Mouse (Mus musculus) left cerebral cortex, postnatal 10 days (tissue): Measurements from ENCODE around the gene Dlg2. TPM values are rescaled to one million over a fixed set of nuclear protein-coding genes. Genes with fewer than 3 reads are reported as not detected.

Source experiments
- DNase-seq, 2 experiments: peaks; one replicate each; pipeline ENCODE4 v3.0.0; 2021 to 2022; ENCODE audit warnings: low spot score in 2 of 2, mixed read lengths in 1 of 2; ENCODE audit errors: extremely low spot score in 1 of 2
- intact Hi-C: fragments of 180-260 bp; cut with DNase I; formaldehyde crosslinking; loops from one replicate; pipeline ENCODE4 v1.15.1; 2025
- total RNA-seq, 2 experiments: library from RNA; stranded (reverse); gene quantifications; 2 replicates each; pipeline ENCODE4 v1.2.3; 2021

The Dlg2 gene
- total RNA-seq, 2 experiments from 2014 or later, result 426 to 445 TPM

- intact Hi-C loops, result no loop called here
- no peak for DNase-seq
Measured at GRCm38 (mm10) chr7:91753151-91753861, 1276.8 kb downstream of the Dlg2 start.

GRCm38 (mm10) chr7:91767648-91768047, 1291.2 kb downstream of the Dlg2 start:
- intact Hi-C loops, result no loop called here
- no peak for DNase-seq

- DNase-seq, result no peak
- intact Hi-C loops, result no loop called here
Measured at GRCm38 (mm10) chr7:91778673-91779072, 1302.2 kb downstream of the Dlg2 start.

- intact Hi-C loops, result no loop called here
Measured at GRCm38 (mm10) chr7:91784617-91785016, 1308.1 kb downstream of the Dlg2 start.

GRCm38 (mm10) chr7:91785445-91785844, 1309.0 kb downstream of the Dlg2 start:
- intact Hi-C loops, result no loop called here
- DNase-seq, result no peak

More at GRCm38 (mm10) chr7:91784617-91785016, 1308.1 kb downstream of the Dlg2 start:
- DNase-seq, result no peak

- intact Hi-C loops, result no loop called here
- no peak for DNase-seq
Measured at GRCm38 (mm10) chr7:91785871-91786270, 1309.4 kb downstream of the Dlg2 start.

- intact Hi-C loops, result no loop called here
Measured at GRCm38 (mm10) chr7:91790949-91791564, 1314.6 kb downstream of the Dlg2 start.

GRCm38 (mm10) chr7:91806632-91807031, 1330.2 kb downstream of the Dlg2 start:
- intact Hi-C loops, result no loop called here
- no peak for DNase-seq

More at GRCm38 (mm10) chr7:91790949-91791564, 1314.6 kb downstream of the Dlg2 start:
- DNase-seq, result no peak

- intact Hi-C loops, result no loop called here
- no peak for DNase-seq
Measured at GRCm38 (mm10) chr7:91810774-91811173, 1334.3 kb downstream of the Dlg2 start.

GRCm38 (mm10) chr7:91818004-91818403, 1341.5 kb downstream of the Dlg2 start:
- intact Hi-C loops, result no loop called here
- no peak for DNase-seq

- intact Hi-C loops, result no loop called here
- no peak for DNase-seq
Measured at GRCm38 (mm10) chr7:91832207-91832606, 1355.7 kb downstream of the Dlg2 start.

GRCm38 (mm10) chr7:91845723-91846122, 1369.3 kb downstream of the Dlg2 start:
- DNase-seq, result no peak
- intact Hi-C loops, result no loop called here

- intact Hi-C loops, result no loop called here
- no peak for DNase-seq
Measured at GRCm38 (mm10) chr7:91849364-91849763, 1372.9 kb downstream of the Dlg2 start.

GRCm38 (mm10) chr7:91853653-91854052, 1377.2 kb downstream of the Dlg2 start:
- no peak for DNase-seq
- intact Hi-C loops, result no loop called here

GRCm38 (mm10) chr7:91856931-91857330, 1380.5 kb downstream of the Dlg2 start:
- DNase-seq, result no peak
- intact Hi-C loops, result no loop called here

- intact Hi-C loops, result no loop called here
- no peak for DNase-seq
Measured at GRCm38 (mm10) chr7:91862806-91863531, 1386.5 kb downstream of the Dlg2 start.

GRCm38 (mm10) chr7:91868919-91869318, 1392.4 kb downstream of the Dlg2 start:
- DNase-seq, result no peak
- intact Hi-C loops, result no loop called here

GRCm38 (mm10) chr7:91876831-91877230, 1400.4 kb downstream of the Dlg2 start:
- no peak for DNase-seq
- intact Hi-C loops, result no loop called here

- intact Hi-C loops, result no loop called here
Measured at GRCm38 (mm10) chr7:91877804-91878203, 1401.3 kb downstream of the Dlg2 start.

GRCm38 (mm10) chr7:91886336-91886735, 1409.9 kb downstream of the Dlg2 start:
- intact Hi-C loops, result no loop called here
- no peak for DNase-seq

More at GRCm38 (mm10) chr7:91877804-91878203, 1401.3 kb downstream of the Dlg2 start:
- no peak for DNase-seq
